Mouse (Mus musculus) limb, embryonic 12.5 days (tissue): ENCODE measurements at regions not wholly inside any gene's neighbourhood (a gene's known extent, or its start where the extent isn't known, plus 50 kb on each side); places are given as distances from the start of the nearest gene placed in this dataset.
A peak's percentile ranks its signal among the peaks of the same experiment; 100 is the strongest.

Experiments
- ATAC-seq: fragments of 200-750 bp; cut with Nextera tagmentation; 2 replicates; pipeline ENCODE4 v1.8.0; 2017; ENCODE audit warnings: low read depth, moderate TSS enrichment; ENCODE audit not compliant: insufficient number of reproducible peaks, insufficient read depth, low FRiP score, low TSS enrichment
- H3K27ac ChIP-seq: fragments of 300-500 bp; sonication (generic); 2 replicates; pipeline ENCODE4 v1.5.1; 2016; ENCODE audit warnings: mild to moderate bottlenecking, moderate library complexity
- H3K27me3 ChIP-seq: fragments of 300-500 bp; sonication (generic); 2 replicates; pipeline ENCODE4 v1.6.1; 2016; ENCODE audit warnings: mild to moderate bottlenecking, moderate library complexity
- H3K36me3 ChIP-seq: fragments of 300-500 bp; sonication (generic); 2 replicates; pipeline ENCODE4 v1.6.1; 2016; ENCODE audit warnings: mild to moderate bottlenecking, moderate library complexity
- H3K4me1 ChIP-seq: fragments of 300-500 bp; sonication (generic); replicated peaks from 2 replicates; pipeline ENCODE4 v1.6.1; 2016
- H3K4me2 ChIP-seq: fragments of 300-500 bp; sonication (generic); 2 replicates; pipeline ENCODE4 v1.6.1; 2016; ENCODE audit warnings: mild to moderate bottlenecking, moderate library complexity
- H3K4me3 ChIP-seq: fragments of 300-500 bp; sonication (generic); replicated peaks from 2 replicates; pipeline ENCODE4 v1.5.1; 2016; ENCODE audit warnings: mild to moderate bottlenecking
- H3K9ac ChIP-seq: fragments of 300-500 bp; sonication (generic); replicated peaks from 2 replicates; pipeline ENCODE4 v1.6.1; 2016; ENCODE audit warnings: mild to moderate bottlenecking, moderate library complexity
- H3K9me3 ChIP-seq: fragments of 300-500 bp; sonication (generic); 2 replicates; pipeline ENCODE4 v1.6.1; 2016; ENCODE audit warnings: mild to moderate bottlenecking, moderate library complexity
- WGBS: fragments of 180-500 bp; shearing (Covaris S2); methylation state at CpG from one replicate; pipeline ENCODE4 v1.1.7; 2016; 5-methylcytosine and 5-hydroxymethylcytosine counted together

GRCm38 (mm10) chr11:21015536-21015935 lies 75.6 kb upstream of the Peli1 start:
- 85% methylated on average over 3 of the region's 3 CpGs for WGBS
- H3K36me3 ChIP-seq = no peaks in the 10 kb centered on the region

GRCm38 (mm10) chr11:21016133-21016746 lies 74.9 kb upstream of the Peli1 start:
- Histone ChIP-seq H3K27me3 (no peaks in the 10 kb centered on the region; the same call in 1 of the 2 replicates), H3K9ac (no peak overlapping the region)
- WGBS = 63% methylated on average over 4 of the region's 4 CpGs

More at GRCm38 (mm10) chr11:21015536-21015935, 75.6 kb upstream of the Peli1 start:
- no peaks in the 10 kb centered on the region for H3K9me3 ChIP-seq
- H3K9ac ChIP-seq = no peak overlapping the region
- no peak overlapping the region for H3K27ac ChIP-seq
- no peak for ATAC-seq
- H3K4me1 ChIP-seq = peaks cover 3% of the 10 kb centered on the region; the same call in 1 of the 2 replicates
- H3K4me3 ChIP-seq = no peak overlapping the region
- no peak overlapping the region for H3K4me2 ChIP-seq
- H3K27me3 ChIP-seq = no peaks in the 10 kb centered on the region; the same call in 1 of the 2 replicates

GRCm38 (mm10) chr11:21016791-21017329 lies 74.2 kb upstream of the Peli1 start:
- Histone ChIP-seq H3K27me3 (no peaks in the 10 kb centered on the region; the same call in 1 of the 2 replicates), H3K9ac (no peak overlapping the region), H3K4me2 (no peak overlapping the region), H3K36me3 (no peaks in the 10 kb centered on the region), H3K4me3 (no peak overlapping the region), H3K4me1 (peaks cover 3% of the 10 kb centered on the region; the same call in 1 of the 2 replicates), H3K9me3 (no peaks in the 10 kb centered on the region), H3K27ac (no peak overlapping the region)
- no peak for ATAC-seq
- 64% methylated on average over 6 of the region's 6 CpGs for WGBS

More at GRCm38 (mm10) chr11:21016133-21016746, 74.9 kb upstream of the Peli1 start:
- Histone ChIP-seq H3K36me3 (no peaks in the 10 kb centered on the region), H3K4me2 (no peak overlapping the region), H3K9me3 (no peaks in the 10 kb centered on the region), H3K4me3 (no peak overlapping the region), H3K27ac (no peak overlapping the region), H3K4me1 (peaks cover 3% of the 10 kb centered on the region; the same call in 1 of the 2 replicates)
- ATAC-seq = no peak

DNA sequence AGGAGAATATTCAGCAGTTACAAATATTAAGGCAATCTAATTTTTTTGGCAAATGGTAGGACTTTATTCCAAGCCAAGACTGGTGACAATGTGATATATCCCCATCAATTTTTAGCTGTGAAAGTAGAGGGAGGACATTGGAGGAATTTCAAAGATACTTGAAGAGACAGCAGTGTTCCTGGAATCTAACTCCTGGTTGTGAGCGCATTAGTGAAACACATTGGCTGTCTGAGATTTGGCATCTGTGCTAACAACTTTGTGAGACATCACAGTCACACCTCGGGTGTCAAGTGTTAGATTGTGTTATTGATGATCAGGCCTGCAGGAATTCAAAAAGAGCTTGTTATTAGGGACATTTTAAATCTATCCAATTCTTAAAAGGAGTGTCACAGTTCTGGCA lies 71.3 kb upstream of the Peli1 start:
- Histone ChIP-seq H3K4me3 (no peak overlapping the region), H3K27me3 (no peaks in the 10 kb centered on the region; the same call in 1 of the 2 replicates), H3K4me1 (peaks cover 3% of the 10 kb centered on the region; the same call in 1 of the 2 replicates), H3K27ac (no peak overlapping the region), H3K9ac (no peak overlapping the region), H3K4me2 (no peak overlapping the region), H3K9me3 (no peaks in the 10 kb centered on the region), H3K36me3 (no peaks in the 10 kb centered on the region)
- no peak for ATAC-seq
- WGBS = 67% methylated on average over 2 of the region's 2 CpGs

- 87% methylated on average over 4 of the region's 4 CpGs for WGBS
- Histone ChIP-seq H3K4me1 (no peaks in the 10 kb centered on the region), H3K27me3 (no peaks in the 10 kb centered on the region), H3K9ac (no peak overlapping the region), H3K4me3 (no peak overlapping the region), H3K27ac (no peak overlapping the region), H3K36me3 (no peaks in the 10 kb centered on the region), H3K9me3 (no peaks in the 10 kb centered on the region), H3K4me2 (no peak overlapping the region)
- no peak for ATAC-seq
Measured at GRCm38 (mm10) chr11:21024111-21024510, 67.0 kb upstream of the Peli1 start.

DNA sequence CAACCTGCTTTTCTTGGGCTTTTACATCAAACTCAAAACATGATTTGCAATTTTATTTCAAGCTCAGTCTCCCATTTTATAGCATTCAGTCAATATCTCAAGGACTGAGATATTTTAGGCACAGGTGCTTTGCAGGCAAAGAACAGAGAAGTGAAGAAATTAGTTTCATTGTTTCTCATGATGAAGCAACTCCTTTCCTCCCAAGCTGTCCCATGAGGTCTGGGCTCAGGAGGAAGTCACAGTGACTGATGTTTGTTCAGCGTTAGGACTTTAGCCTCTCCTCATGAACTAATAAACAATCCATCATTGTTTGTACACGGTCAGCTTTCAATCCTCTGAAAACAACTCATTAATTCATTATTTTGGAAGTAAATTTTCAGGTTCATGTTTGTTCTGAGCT lies 66.6 kb upstream of the Peli1 start:
- H3K4me1 ChIP-seq = no peaks in the 10 kb centered on the region
- no peak overlapping the region for H3K9ac ChIP-seq
- H3K27ac ChIP-seq = no peak overlapping the region
- no peak for ATAC-seq
- 69% methylated on average over 2 of the region's 2 CpGs for WGBS
- no peaks in the 10 kb centered on the region for H3K9me3 ChIP-seq
- H3K27me3 ChIP-seq = no peaks in the 10 kb centered on the region
- H3K4me2 ChIP-seq = no peak overlapping the region
- H3K4me3 ChIP-seq = no peak overlapping the region
- H3K36me3 ChIP-seq = no peaks in the 10 kb centered on the region

GRCm38 (mm10) chr11:21027299-21027698 lies 63.8 kb upstream of the Peli1 start:
- H3K4me1 ChIP-seq = no peaks in the 10 kb centered on the region
- no peaks in the 10 kb centered on the region for H3K36me3 ChIP-seq
- ATAC-seq = no peak
- 88% methylated on average over 4 of the region's 4 CpGs for WGBS
- no peak overlapping the region for H3K27ac ChIP-seq
- H3K9ac ChIP-seq = no peak overlapping the region
- 0 out of 2 replicates have a peak, but pooled peaks cover 11% of the 10 kb centered on the region for H3K9me3 ChIP-seq
- H3K4me2 ChIP-seq = no peak overlapping the region
- H3K27me3 ChIP-seq = no peaks in the 10 kb centered on the region
- H3K4me3 ChIP-seq = no peak overlapping the region

DNA sequence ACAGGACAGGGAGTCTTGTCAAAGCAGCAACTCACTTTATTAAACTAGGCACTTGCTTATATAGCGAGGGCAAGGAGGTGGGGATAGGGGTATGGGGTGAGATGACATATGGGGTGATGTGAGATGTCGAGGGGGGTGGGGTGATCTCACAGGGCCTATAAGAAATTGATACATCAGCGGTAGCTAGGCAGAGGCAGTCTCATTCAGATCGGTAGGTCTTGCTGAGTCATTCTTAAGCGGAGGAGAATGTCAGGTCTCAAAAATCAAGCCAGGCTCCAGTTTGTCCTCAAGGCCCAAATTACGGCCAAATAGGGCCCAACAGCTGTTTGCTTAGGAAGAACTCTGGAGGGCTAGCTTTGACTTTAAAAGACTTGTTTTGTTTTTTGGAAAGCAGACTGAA lies 60.7 kb upstream of the Peli1 start:
- H3K36me3 ChIP-seq = no peaks in the 10 kb centered on the region
- ATAC-seq = no peak
- no peak overlapping the region for H3K4me3 ChIP-seq
- WGBS = 92% methylated on average over 6 of the region's 6 CpGs
- H3K9ac ChIP-seq = no peak overlapping the region
- no peak overlapping the region for H3K4me2 ChIP-seq
- no peak overlapping the region for H3K27ac ChIP-seq
- H3K27me3 ChIP-seq = no peaks in the 10 kb centered on the region
- 0 out of 2 replicates have a peak, but pooled peaks cover 11% of the 10 kb centered on the region for H3K9me3 ChIP-seq
- H3K4me1 ChIP-seq = peaks cover 16% of the 10 kb centered on the region

DNA sequence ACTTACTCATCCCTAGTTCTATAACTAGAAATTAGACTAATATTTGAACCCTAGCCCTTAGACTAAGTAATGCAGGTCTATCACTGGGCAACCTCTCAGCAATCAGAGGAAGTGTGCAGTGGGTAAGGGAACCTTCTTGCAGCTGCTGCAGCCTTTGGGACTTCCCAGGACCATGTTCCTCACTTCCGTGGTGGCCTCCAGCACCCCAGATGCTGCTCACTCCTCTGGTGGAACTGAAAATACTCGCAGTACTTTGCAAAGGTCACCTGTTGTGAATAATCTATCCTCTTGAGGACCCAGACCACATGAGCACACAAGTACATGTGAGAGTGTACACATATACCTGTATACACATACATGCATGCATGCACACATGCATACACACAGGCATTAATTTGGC lies 59.3 kb upstream of the Peli1 start:
- Histone ChIP-seq H3K4me1 (peaks cover 16% of the 10 kb centered on the region), H3K9ac (no peak overlapping the region), H3K4me2 (no peak overlapping the region), H3K9me3 (0 out of 2 replicates have a peak, but pooled peaks cover 11% of the 10 kb centered on the region), H3K4me3 (no peak overlapping the region), H3K27ac (no peak overlapping the region), H3K36me3 (no peaks in the 10 kb centered on the region), H3K27me3 (no peaks in the 10 kb centered on the region)
- WGBS = 90% methylated on average over 2 of the region's 2 CpGs
- ATAC-seq = no peak

DNA sequence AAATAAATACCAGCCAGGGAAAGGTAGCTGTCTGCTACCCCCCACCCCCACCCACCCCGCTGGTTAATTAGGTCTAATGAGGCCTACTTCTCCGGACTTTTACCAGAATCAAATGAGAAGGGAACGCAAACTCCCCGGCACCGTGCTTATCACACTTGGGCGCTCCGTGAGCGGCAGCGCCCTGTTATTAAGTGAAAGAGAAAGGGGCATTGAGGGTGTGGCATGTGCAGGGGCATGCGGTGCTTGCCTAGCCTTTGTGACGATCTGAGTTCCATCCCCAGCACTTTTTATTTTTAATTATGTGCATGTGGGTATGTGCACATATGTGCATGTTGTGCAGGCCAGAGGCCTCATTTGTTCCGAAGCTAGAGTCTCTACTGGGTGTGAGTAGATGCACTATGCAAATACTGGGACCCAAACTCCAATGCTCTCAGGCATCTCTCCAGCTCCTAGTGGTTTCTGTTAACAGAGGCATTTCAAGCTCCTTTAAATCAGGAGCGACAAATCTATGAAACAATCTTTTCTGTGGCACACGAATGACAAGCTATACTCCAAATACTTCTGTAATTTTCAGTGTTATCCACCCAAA lies 57.8 kb upstream of the Peli1 start:
- whole genome bisulfite sequencing = 64% methylated on average over 14 of the region's 14 CpGs
- Histone ChIP-seq H3K9ac (no peak overlapping the region), H3K4me3 (no peak overlapping the region), H3K36me3 (no peaks in the 10 kb centered on the region), H3K4me1 (peaks cover 16% of the 10 kb centered on the region), H3K27me3 (no peaks in the 10 kb centered on the region), H3K27ac (0 out of 2 replicates have a peak overlapping the region, but pooled peaks have one; percentile 2), H3K9me3 (0 out of 2 replicates have a peak, but pooled peaks cover 11% of the 10 kb centered on the region), H3K4me2 (peak overlapping the region; percentile 26)
- no peak for ATAC-seq

DNA sequence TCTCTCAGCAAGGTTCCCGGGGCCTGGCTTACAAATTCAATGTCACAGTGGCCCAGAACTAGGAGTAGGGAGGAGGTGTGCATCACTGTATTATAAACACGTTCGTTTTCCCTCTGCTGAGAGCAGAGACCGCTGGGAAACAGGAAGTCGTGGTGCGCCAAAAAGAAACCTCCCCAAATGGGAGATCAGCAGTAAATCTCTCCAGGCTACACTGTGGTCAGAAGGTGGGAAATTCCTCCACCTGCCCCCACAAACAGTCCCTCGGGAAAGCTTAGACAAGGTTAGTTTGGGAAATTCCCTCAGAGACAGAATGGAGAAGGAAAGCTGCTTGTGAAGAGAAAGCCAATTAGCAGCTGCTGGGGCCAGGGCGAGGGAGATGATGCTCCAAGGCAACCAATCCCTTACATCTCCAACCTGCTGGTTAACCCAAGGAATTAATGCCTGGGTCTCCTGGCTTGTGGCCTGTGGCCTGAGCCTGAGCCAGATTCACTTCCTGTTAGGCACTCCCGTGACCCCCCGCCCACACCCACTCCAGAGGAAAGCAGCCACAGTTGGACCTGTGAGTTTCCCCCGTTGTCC lies 57.2 kb upstream of the Peli1 start:
- ATAC-seq = 0 out of 2 replicates have a peak, but pooled peaks have one; percentile 18
- H3K36me3 ChIP-seq = no peaks in the 10 kb centered on the region
- H3K4me2 ChIP-seq = peak overlapping the region; percentile 26
- peaks cover 16% of the 10 kb centered on the region for H3K4me1 ChIP-seq
- 0 out of 2 replicates have a peak, but pooled peaks cover 11% of the 10 kb centered on the region for H3K9me3 ChIP-seq
- H3K27ac ChIP-seq = peak overlapping the region; percentile 8; the same call in 1 of the 2 replicates
- 32% methylated on average over 11 of the region's 11 CpGs for WGBS
- no peak overlapping the region for H3K4me3 ChIP-seq
- no peak overlapping the region for H3K9ac ChIP-seq
- no peaks in the 10 kb centered on the region for H3K27me3 ChIP-seq
